In the genomic region with DNA sequence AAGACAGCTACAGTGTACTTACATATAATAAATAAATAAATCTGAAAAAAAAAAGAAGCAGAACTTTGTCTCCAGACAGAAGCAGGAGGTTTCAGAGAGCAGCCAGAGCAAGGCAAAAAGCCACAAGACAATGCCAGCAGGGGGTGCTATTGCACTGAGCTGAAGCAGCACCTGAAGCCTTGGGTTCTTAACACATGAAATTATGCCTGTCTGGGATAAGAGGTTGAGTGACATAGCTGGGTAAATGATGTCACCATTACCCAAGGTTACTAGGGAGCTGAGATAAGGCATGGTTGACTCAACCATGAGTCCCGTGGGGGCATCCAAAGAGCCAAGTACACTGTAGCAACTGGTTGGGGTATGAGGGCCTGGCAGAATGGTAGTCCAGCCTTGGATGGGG, we compare ENCODE assay signal across 8 mouse cellular contexts. TPM values are rescaled to one million over a fixed set of nuclear protein-coding genes. Genes with fewer than 3 reads are reported as not detected.
DNase-seq lines count a peak whose midpoint lies in the region; ATAC-seq and TF ChIP-seq lines count a peak whose summit lies in the region.

No protein-coding gene starts in this region.

- intact Hi-C loops in left cerebral cortex, postnatal 4 days (cut with DNase I): no loop called here

- H3K4me2 ChIP-seq in hindbrain, embryonic 11.5 days (replicated peaks; ENCODE audit: low read depth, low read length): no peak overlapping the region
- no peak overlapping the region for H3K4me2 ChIP-seq in hindbrain, embryonic 13.5 days
- no peak overlapping the region for H3K4me2 ChIP-seq in forebrain, embryonic 16.5 days (ENCODE audit: low read length)
- H3K4me2 ChIP-seq in intestine, postnatal 0 days (replicated peaks; ENCODE audit: low read depth): no peak overlapping the region

- no peak for ATAC-seq in hindbrain, embryonic 11.5 days (ENCODE audit: low FRiP score)
- no peak for ATAC-seq in hindbrain, embryonic 13.5 days (ENCODE audit: low FRiP score)
- ATAC-seq in cerebellum, adult (ENCODE audit: insufficient number of reproducible peaks, low FRiP score, low TSS enrichment): peak; percentile 58; the same call in 1 of the 2 replicates
- ATAC-seq in forebrain, embryonic 16.5 days: peak; percentile 64; the same call in 1 of the 2 replicates
- peak; percentile 49; the same call in 1 of the 2 replicates for ATAC-seq in intestine, postnatal 0 days

- no peak overlapping the region for H3K27ac ChIP-seq in hindbrain, embryonic 11.5 days (ENCODE audit: low read depth, low read length)
- no peak overlapping the region for H3K27ac ChIP-seq in hindbrain, embryonic 13.5 days
- H3K27ac ChIP-seq in forebrain, embryonic 16.5 days (ENCODE audit: low read length): no peak overlapping the region
- H3K27ac ChIP-seq in intestine, postnatal 0 days (ENCODE audit: low read depth, low read length): no peak overlapping the region

- 0 out of 2 replicates have a peak, but pooled peaks cover 6% of the 10 kb centered on the region for H3K36me3 ChIP-seq in hindbrain, embryonic 11.5 days (ENCODE audit: control insufficient read depth, insufficient read depth, low read length)
- peaks cover 78% of the 10 kb centered on the region for H3K36me3 ChIP-seq in hindbrain, embryonic 13.5 days
- H3K36me3 ChIP-seq in forebrain, embryonic 16.5 days (ENCODE audit: control insufficient read depth, insufficient read depth): peaks cover 25% of the 10 kb centered on the region
- H3K36me3 ChIP-seq in intestine, postnatal 0 days (ENCODE audit: control insufficient read depth, insufficient read depth): peaks cover 47% of the 10 kb centered on the region
- peaks cover 9% of the 10 kb centered on the region; the same call in 1 of the 2 replicates for H3K36me3 ChIP-seq in splenic B cell, adult 2 months (ENCODE audit: control insufficient read depth, insufficient read depth, low read length, poor library complexity, severe bottlenecking)

- no peak overlapping the region for H3K9ac ChIP-seq in hindbrain, embryonic 11.5 days (ENCODE audit: low read depth, low read length)
- H3K9ac ChIP-seq in hindbrain, embryonic 13.5 days: no peak overlapping the region
- no peak overlapping the region for H3K9ac ChIP-seq in forebrain, embryonic 16.5 days (replicated peaks; ENCODE audit: low read depth, low read length)
- H3K9ac ChIP-seq in intestine, postnatal 0 days (ENCODE audit: low read depth, low read length): no peak overlapping the region

- H3K4me3 ChIP-seq in hindbrain, embryonic 11.5 days (ENCODE audit: low read depth, low read length): no peak overlapping the region
- no peak overlapping the region for H3K4me3 ChIP-seq in hindbrain, embryonic 13.5 days
- H3K4me3 ChIP-seq in forebrain, embryonic 16.5 days (replicated peaks; ENCODE audit: low read length): no peak overlapping the region
- H3K4me3 ChIP-seq in intestine, postnatal 0 days (ENCODE audit: low read depth, low read length): no peak overlapping the region

- H3K27me3 ChIP-seq in hindbrain, embryonic 11.5 days (ENCODE audit: control insufficient read depth, insufficient read depth, low read length): no peaks in the 10 kb centered on the region
- no peaks in the 10 kb centered on the region for H3K27me3 ChIP-seq in hindbrain, embryonic 13.5 days
- no peaks in the 10 kb centered on the region for H3K27me3 ChIP-seq in forebrain, embryonic 16.5 days (replicated peaks; ENCODE audit: control insufficient read depth, insufficient read depth, low read length)
- no peaks in the 10 kb centered on the region for H3K27me3 ChIP-seq in intestine, postnatal 0 days (replicated peaks; ENCODE audit: control insufficient read depth, insufficient read depth, low read length)
- H3K27me3 ChIP-seq in splenic B cell, adult 2 months (ENCODE audit: control insufficient read depth, insufficient read depth, low read length, poor library complexity, severe bottlenecking): no peaks in the 10 kb centered on the region

- no peaks in the 10 kb centered on the region for H3K9me3 ChIP-seq in hindbrain, embryonic 11.5 days (ENCODE audit: control insufficient read depth, low read length)
- no peaks in the 10 kb centered on the region for H3K9me3 ChIP-seq in hindbrain, embryonic 13.5 days
- H3K9me3 ChIP-seq in forebrain, embryonic 16.5 days (ENCODE audit: control insufficient read depth, low read length): no peaks in the 10 kb centered on the region
- H3K9me3 ChIP-seq in intestine, postnatal 0 days (ENCODE audit: control insufficient read depth): no peaks in the 10 kb centered on the region

- WGBS in hindbrain, embryonic 11.5 days: 84% methylated on average over 1 of the region's 1 CpGs
- 79% methylated on average over 1 of the region's 1 CpGs for WGBS in hindbrain, embryonic 13.5 days
- 69% methylated on average over 1 of the region's 1 CpGs for WGBS in forebrain, embryonic 16.5 days
- 21% methylated on average over 1 of the region's 1 CpGs for WGBS in intestine, postnatal 0 days

- TF ChIP-seq CTCF in intestine, postnatal 0 days (IDR thresholded peaks at IDR 0.05; ENCODE audit: low read depth): peak; percentile 86

- H3K4me1 ChIP-seq in hindbrain, embryonic 11.5 days (replicated peaks; ENCODE audit: control insufficient read depth, insufficient read depth, low read length): no peaks in the 10 kb centered on the region
- H3K4me1 ChIP-seq in hindbrain, embryonic 13.5 days (replicated peaks): no peaks in the 10 kb centered on the region
- H3K4me1 ChIP-seq in forebrain, embryonic 16.5 days (replicated peaks; ENCODE audit: control insufficient read depth, insufficient read depth, low read length): no peaks in the 10 kb centered on the region
- no peaks in the 10 kb centered on the region for H3K4me1 ChIP-seq in intestine, postnatal 0 days (replicated peaks; ENCODE audit: control insufficient read depth, insufficient read depth, low read length)

- peak; percentile 82 for DNase-seq in hindbrain, embryonic 11.5 days (ENCODE audit: low spot score)
- DNase-seq in left cerebral cortex, postnatal 4 days: peak; percentile 71
- peak; percentile 20 to 42 for DNase-seq in monocyte, adult 2 months (ENCODE audit: low read depth in 1 of 2, low spot score in 2 of 2)
- DNase-seq in splenic B cell, adult 2 months (ENCODE audit: low read depth, low spot score): peak; percentile 89

RNA-seq across cellular contexts. Expression of a gene that starts 23.5 kb away (rescaled TPM):
- polyA plus RNA-seq in hindbrain, embryonic 11.5 days (2014; fragmentation: Nextera tagmentation; extraction: Ambion mirVana): 14.6 and 15.4 TPM in 2 replicates
- polyA plus RNA-seq in hindbrain, embryonic 13.5 days (2015; fragmentation: Nextera tagmentation; extraction: Ambion mirVana): 15.5 and 15.8 TPM in 2 replicates
- polyA plus RNA-seq in forebrain, embryonic 16.5 days (2015; fragmentation: Nextera tagmentation; extraction: Ambion mirVana): 9.8 and 10.6 TPM in 2 replicates
- 1.6 and 2.0 TPM in 2 replicates for polyA plus RNA-seq in intestine, postnatal 0 days (2015; fragmentation: Nextera tagmentation; extraction: Ambion mirVana)
- total RNA-seq in left cerebral cortex, postnatal 4 days (2021): 10 to 100 TPM in 1 of 2 experiments, 1 to 10 TPM in 1; 9.5 to 11.2 TPM

RNA-seq across cellular contexts. Expression of a gene that starts 26.4 kb away (rescaled TPM):
- 38.9 and 46.0 TPM in 2 replicates for polyA plus RNA-seq in hindbrain, embryonic 11.5 days (2014; fragmentation: Nextera tagmentation; extraction: Ambion mirVana)
- 39.7 and 43.6 TPM in 2 replicates for polyA plus RNA-seq in hindbrain, embryonic 13.5 days (2015; fragmentation: Nextera tagmentation; extraction: Ambion mirVana)
- polyA plus RNA-seq in forebrain, embryonic 16.5 days (2015; fragmentation: Nextera tagmentation; extraction: Ambion mirVana): 42.9 and 43.6 TPM in 2 replicates
- 26.0 and 29.2 TPM in 2 replicates for polyA plus RNA-seq in intestine, postnatal 0 days (2015; fragmentation: Nextera tagmentation; extraction: Ambion mirVana)
- total RNA-seq in left cerebral cortex, postnatal 4 days (2021): 10 to 100 TPM; 32.4 to 33.5 TPM

RNA-seq across cellular contexts. Expression of a gene that starts 36.6 kb away (rescaled TPM):
- polyA plus RNA-seq in hindbrain, embryonic 11.5 days (2014; fragmentation: Nextera tagmentation; extraction: Ambion mirVana): 119 and 121 TPM in 2 replicates
- 93.8 and 99.6 TPM in 2 replicates for polyA plus RNA-seq in hindbrain, embryonic 13.5 days (2015; fragmentation: Nextera tagmentation; extraction: Ambion mirVana)
- 73.0 and 74.1 TPM in 2 replicates for polyA plus RNA-seq in forebrain, embryonic 16.5 days (2015; fragmentation: Nextera tagmentation; extraction: Ambion mirVana)
- 113 and 119 TPM in 2 replicates for polyA plus RNA-seq in intestine, postnatal 0 days (2015; fragmentation: Nextera tagmentation; extraction: Ambion mirVana)
- 10 to 100 TPM; 76.1 to 78.4 TPM for total RNA-seq in left cerebral cortex, postnatal 4 days (2021)

RNA-seq across cellular contexts. Expression of a gene that starts 47.3 kb away (rescaled TPM):
- 169 and 184 TPM in 2 replicates for polyA plus RNA-seq in hindbrain, embryonic 11.5 days (2014; fragmentation: Nextera tagmentation; extraction: Ambion mirVana)
- polyA plus RNA-seq in hindbrain, embryonic 13.5 days (2015; fragmentation: Nextera tagmentation; extraction: Ambion mirVana): 112 and 121 TPM in 2 replicates
- polyA plus RNA-seq in forebrain, embryonic 16.5 days (2015; fragmentation: Nextera tagmentation; extraction: Ambion mirVana): 123 and 125 TPM in 2 replicates
- polyA plus RNA-seq in intestine, postnatal 0 days (2015; fragmentation: Nextera tagmentation; extraction: Ambion mirVana): 57.2 and 64.2 TPM in 2 replicates
- total RNA-seq in left cerebral cortex, postnatal 4 days (2021): 100 to 1,000 TPM; 142 to 157 TPM

RNA-seq across cellular contexts. Expression of a gene that starts 51.8 kb away (rescaled TPM):
- 3.0 and 3.7 TPM in 2 replicates for polyA plus RNA-seq in hindbrain, embryonic 11.5 days (2014; fragmentation: Nextera tagmentation; extraction: Ambion mirVana)
- 2.2 and 2.3 TPM in 2 replicates for polyA plus RNA-seq in hindbrain, embryonic 13.5 days (2015; fragmentation: Nextera tagmentation; extraction: Ambion mirVana)
- 2.4 and 2.9 TPM in 2 replicates for polyA plus RNA-seq in forebrain, embryonic 16.5 days (2015; fragmentation: Nextera tagmentation; extraction: Ambion mirVana)
- polyA plus RNA-seq in intestine, postnatal 0 days (2015; fragmentation: Nextera tagmentation; extraction: Ambion mirVana): 1.1 and 1.2 TPM in 2 replicates
- total RNA-seq in left cerebral cortex, postnatal 4 days (2021): 10 to 100 TPM; 21.5 to 22.2 TPM

Comparison
In these comparisons a context has a peak if more than half of its experiments do, and no peak if none do; other contexts are left out.
1. ATAC-seq: peak in cerebellum, adult (single experiment), forebrain, embryonic 16.5 days (single experiment) and intestine, postnatal 0 days (single experiment); none in hindbrain, embryonic 11.5 days (single experiment) and hindbrain, embryonic 13.5 days (single experiment).
2. DNase-seq: peak in every context shown above with its lines; median percentile 89 in splenic B cell, adult 2 months; 82 in hindbrain, embryonic 11.5 days; 71 in left cerebral cortex, postnatal 4 days; 31 in monocyte, adult 2 months.